Mouse (Mus musculus) liver, embryonic 14.5 days (tissue): ENCODE measurements at regions not wholly inside any gene's neighbourhood (a gene's known extent, or its start where the extent isn't known, plus 50 kb on each side); places are given as distances from the start of the nearest gene placed in this dataset.

Experiments
- CTCF ChIP-seq: IDR thresholded peaks from 2 replicates; pipeline ENCODE4 v1.5.1; 2016; ENCODE audit warnings: antibody characterized with exemption, low read depth, control low read depth
- EP300 ChIP-seq: IDR thresholded peaks from 2 replicates; pipeline ENCODE4 v1.6.1; 2016; ENCODE audit warnings: antibody characterized with exemption, low read depth

DNA sequence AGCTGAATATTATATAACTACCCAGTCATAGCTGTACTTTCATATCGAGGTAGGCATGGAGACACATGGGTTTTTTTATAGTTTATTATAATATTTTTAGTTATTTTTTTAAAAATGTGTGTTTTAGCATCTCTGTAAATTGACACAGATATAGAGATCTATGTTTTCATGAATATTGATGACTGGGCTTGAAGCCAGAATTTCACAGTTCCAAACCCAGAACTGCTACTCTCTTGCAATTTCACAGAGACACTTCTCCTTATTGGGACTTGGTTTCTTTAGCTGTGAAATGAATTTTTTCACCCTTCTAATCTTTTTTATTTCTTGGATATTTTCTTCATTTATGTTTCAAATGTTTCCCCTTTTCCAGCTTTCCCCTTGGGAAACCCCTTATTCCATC is 481.0 kb upstream of the Fam98a start:
- TF ChIP-seq CTCF (no peak), EP300 (no peak)
